Mouse (Mus musculus): ENCODE data around the gene Rnf6.

The Rnf6 gene

GRCm38 (mm10) chr5:146220879-146221714, at the start of gene Rnf6:
Gene Rnf6, minus strand, starts transcription at chr5:146221555.
- in situ Hi-C loops (cut with MboI) = no loop called here

- in situ Hi-C loops (cut with MboI) = no loop called here
These were observed 49.2 kb upstream of the Rnf6 start for GRCm38 (mm10) chr5:146270593-146270992.

- in situ Hi-C loops (cut with MboI) = no loop called here
These were observed 46.4 kb upstream of the Rnf6 start for GRCm38 (mm10) chr5:146267776-146268175.

GRCm38 (mm10) chr5:146265934-146266591, 44.7 kb upstream of the Rnf6 start:
- in situ Hi-C loops (cut with MboI) = no loop called here

- in situ Hi-C loops (cut with MboI) = no loop called here
These were observed 38.6 kb upstream of the Rnf6 start for GRCm38 (mm10) chr5:146260003-146260402.

- in situ Hi-C loops (cut with MboI) = no loop called here
These were observed 32.3 kb upstream of the Rnf6 start for GRCm38 (mm10) chr5:146253644-146254043.

GRCm38 (mm10) chr5:146251663-146252429, 30.5 kb upstream of the Rnf6 start:
- in situ Hi-C loops (cut with MboI) = no loop called here

GRCm38 (mm10) chr5:146250369-146251075, 29.2 kb upstream of the Rnf6 start:
- in situ Hi-C loops (cut with MboI) = no loop called here

- in situ Hi-C loops (cut with MboI) = no loop called here
These were observed 27.4 kb upstream of the Rnf6 start for GRCm38 (mm10) chr5:146248746-146249145.

- in situ Hi-C loops (cut with MboI) = no loop called here
These were observed 26.4 kb upstream of the Rnf6 start for GRCm38 (mm10) chr5:146247709-146248108.

GRCm38 (mm10) chr5:146246386-146246785, 25.0 kb upstream of the Rnf6 start:
- in situ Hi-C loops (cut with MboI) = no loop called here

GRCm38 (mm10) chr5:146245646-146246370, 24.5 kb upstream of the Rnf6 start:
- in situ Hi-C loops (cut with MboI) = no loop called here

GRCm38 (mm10) chr5:146245193-146245592, 23.8 kb upstream of the Rnf6 start:
- in situ Hi-C loops (cut with MboI) = no loop called here

GRCm38 (mm10) chr5:146241202-146241601, 19.8 kb upstream of the Rnf6 start:
- in situ Hi-C loops (cut with MboI) = no loop called here

GRCm38 (mm10) chr5:146240771-146241170, 19.4 kb upstream of the Rnf6 start:
- in situ Hi-C loops (cut with MboI) = no loop called here

GRCm38 (mm10) chr5:146238274-146238673, 16.9 kb upstream of the Rnf6 start:
- in situ Hi-C loops (cut with MboI) = no loop called here

GRCm38 (mm10) chr5:146234336-146234735, 13.0 kb upstream of the Rnf6 start:
- in situ Hi-C loops (cut with MboI) = no loop called here

GRCm38 (mm10) chr5:146232816-146233215, 11.5 kb upstream of the Rnf6 start:
- in situ Hi-C loops (cut with MboI) = no loop called here

GRCm38 (mm10) chr5:146232056-146232675, 10.8 kb upstream of the Rnf6 start:
- in situ Hi-C loops (cut with MboI) = no loop called here

- in situ Hi-C loops (cut with MboI) = no loop called here
These were observed 10.3 kb upstream of the Rnf6 start for GRCm38 (mm10) chr5:146231655-146231996.
